Mouse (Mus musculus): ENCODE measurements around the gene Il31ra.

GRCm38 (mm10) chr13:112635174-112635837 is 41.1 kb upstream of the Il31ra start:
- no peak for TF ChIP-seq ZNF384 (IDR thresholded peaks at IDR 0.05; ENCODE audit: low read depth, low read length)
- TF ChIP-seq HCFC1 (IDR thresholded peaks at IDR 0.05; ENCODE audit: borderline replicate concordance, insufficient read depth, low read length) = no peak
- no peak for TF ChIP-seq MAFK (IDR thresholded peaks at IDR 0.05; ENCODE audit: insufficient read depth, low read depth, low read length)
- TF ChIP-seq ZC3H11A (IDR thresholded peaks at IDR 0.05; ENCODE audit: borderline replicate concordance, low read depth, low read length) = no peak
- TF ChIP-seq CHD2 (IDR thresholded peaks at IDR 0.05; ENCODE audit: low read depth, low read length) = no peak

Data from ES-E14 (cell line).